Mouse (Mus musculus): ENCODE data around the gene Hes5.
A peak's percentile ranks its signal among the peaks of the same experiment; 100 is the strongest.

Hes5 gene

GRCm38 (mm10) chr4:154960690-154961225 is at the start of gene Hes5:
Hes5 (plus strand) TSS chr4:154960923.
- peak; percentile 69 for DNase-seq

- DNase-seq: no peak
These were observed 49.1 kb upstream of the Hes5 start for GRCm38 (mm10) chr4:154911644-154912043.

GRCm38 (mm10) chr4:154913845-154914244 is 46.9 kb upstream of the Hes5 start:
- no peak for DNase-seq

GRCm38 (mm10) chr4:154914252-154914651 is 46.5 kb upstream of the Hes5 start:
- DNase-seq: no peak

- DNase-seq: no peak
These were observed 46.0 kb upstream of the Hes5 start for GRCm38 (mm10) chr4:154914707-154915106.

GRCm38 (mm10) chr4:154915286-154915685 is 45.4 kb upstream of the Hes5 start:
- DNase-seq: no peak

GRCm38 (mm10) chr4:154916662-154917061 is 44.1 kb upstream of the Hes5 start:
- no peak for DNase-seq

GRCm38 (mm10) chr4:154922291-154922690 is 38.4 kb upstream of the Hes5 start:
- no peak for DNase-seq

- no peak for DNase-seq
These were observed 37.8 kb upstream of the Hes5 start for GRCm38 (mm10) chr4:154922931-154923330.

GRCm38 (mm10) chr4:154925413-154925812 is 35.3 kb upstream of the Hes5 start:
- DNase-seq: no peak

- DNase-seq: no peak
These were observed 33.5 kb upstream of the Hes5 start for GRCm38 (mm10) chr4:154926969-154927898.

- DNase-seq: no peak
These were observed 32.8 kb upstream of the Hes5 start for GRCm38 (mm10) chr4:154927899-154928337.

GRCm38 (mm10) chr4:154928395-154929087 is 32.2 kb upstream of the Hes5 start, which contains the start of gene Tnfrsf14:
Tnfrsf14 (minus strand) TSS chr4:154928563.
- no peak for DNase-seq

- DNase-seq: no peak
These were observed 31.5 kb upstream of the Hes5 start for GRCm38 (mm10) chr4:154929088-154929660.

GRCm38 (mm10) chr4:154933306-154933907 is 27.3 kb upstream of the Hes5 start:
- no peak for DNase-seq

GRCm38 (mm10) chr4:154934800-154935199 is 25.9 kb upstream of the Hes5 start:
- no peak for DNase-seq

- no peak for DNase-seq
These were observed 24.9 kb upstream of the Hes5 start for GRCm38 (mm10) chr4:154935788-154936187.

GRCm38 (mm10) chr4:154936542-154937255 is 24.0 kb upstream of the Hes5 start:
- DNase-seq: no peak

- no peak for DNase-seq
These were observed 23.0 kb upstream of the Hes5 start for GRCm38 (mm10) chr4:154937746-154938145.

- DNase-seq: no peak
These were observed 20.6 kb upstream of the Hes5 start for GRCm38 (mm10) chr4:154940156-154940555.

GRCm38 (mm10) chr4:154941831-154942230 is 18.9 kb upstream of the Hes5 start:
- DNase-seq: no peak
